Mouse (Mus musculus) thymus, postnatal 4 days (tissue): ENCODE data around the gene Osbpl2.
A peak's percentile ranks its signal among the peaks of the same experiment; 100 is the strongest.
"Not testable (repeated sequence)": the region's sequence is repeated elsewhere in the genome, so short reads cannot be mapped to it uniquely, and the experiment has no call there.

ENCODE experiments used
- DNase-seq: peaks from one replicate; pipeline ENCODE4 v3.0.0; 2021

The Osbpl2 gene

GRCm38 (mm10) chr2:180165855-180166254 lies 46.7 kb downstream of the Osbpl2 start:
- DNase-seq: no peak

- DNase-seq: no peak
Measured at GRCm38 (mm10) chr2:180166869-180167268, 47.8 kb downstream of the Osbpl2 start.

- no peak for DNase-seq
Measured at GRCm38 (mm10) chr2:180170151-180170805, 51.2 kb downstream of the Osbpl2 start.

- DNase-seq: peak; percentile 98
Measured at GRCm38 (mm10) chr2:180170806-180171521, 51.9 kb downstream of the Osbpl2 start, which contains the start of gene Adrm1. Adrm1 (plus strand) TSS chr2:180171485.

- DNase-seq: no peak
Measured at GRCm38 (mm10) chr2:180171522-180172070, 52.5 kb downstream of the Osbpl2 start.

GRCm38 (mm10) chr2:180172152-180172551 lies 53.0 kb downstream of the Osbpl2 start:
- no peak for DNase-seq

- peak; percentile 54 for DNase-seq
Measured at GRCm38 (mm10) chr2:180173163-180173562, 54.1 kb downstream of the Osbpl2 start.

- DNase-seq: not testable (repeated sequence)
Measured at GRCm38 (mm10) chr2:180173711-180174110, 54.6 kb downstream of the Osbpl2 start.

- no peak for DNase-seq
Measured at GRCm38 (mm10) chr2:180174121-180174520, 55.0 kb downstream of the Osbpl2 start.

GRCm38 (mm10) chr2:180175725-180176124 lies 56.6 kb downstream of the Osbpl2 start:
- no peak for DNase-seq

- DNase-seq: no peak
Measured at GRCm38 (mm10) chr2:180181542-180181941, 62.4 kb downstream of the Osbpl2 start.

GRCm38 (mm10) chr2:180184011-180184751 lies 65.1 kb downstream of the Osbpl2 start:
- DNase-seq: no peak

- DNase-seq: no peak
Measured at GRCm38 (mm10) chr2:180184752-180185109, 65.6 kb downstream of the Osbpl2 start.

- no peak for DNase-seq
Measured at GRCm38 (mm10) chr2:180185686-180186085, 66.6 kb downstream of the Osbpl2 start.

GRCm38 (mm10) chr2:180187362-180187761 lies 68.3 kb downstream of the Osbpl2 start:
- no peak for DNase-seq

GRCm38 (mm10) chr2:180196610-180197322 lies 77.7 kb downstream of the Osbpl2 start:
- DNase-seq: peak; percentile 25

- no peak for DNase-seq
Measured at GRCm38 (mm10) chr2:180197323-180198037, 78.4 kb downstream of the Osbpl2 start.

GRCm38 (mm10) chr2:180198782-180199181 lies 79.7 kb downstream of the Osbpl2 start:
- no peak for DNase-seq

GRCm38 (mm10) chr2:180200681-180201080 lies 81.6 kb downstream of the Osbpl2 start:
- no peak for DNase-seq

GRCm38 (mm10) chr2:180201303-180201702 lies 82.2 kb downstream of the Osbpl2 start:
- DNase-seq: no peak

GRCm38 (mm10) chr2:180202263-180202662 lies 83.2 kb downstream of the Osbpl2 start:
- no peak for DNase-seq

GRCm38 (mm10) chr2:180202805-180203204 lies 83.7 kb downstream of the Osbpl2 start:
- DNase-seq: no peak
